Mouse (Mus musculus) telencephalon, adult 2 months (tissue): ENCODE measurements at regions not wholly inside any gene's neighbourhood (a gene's known extent, or its start where the extent isn't known, plus 50 kb on each side); places are given as distances from the start of the nearest gene placed in this dataset.

Experiments
- DNase-seq: peaks from one replicate; pipeline ENCODE4 v3.0.0-alpha.2; 2011; ENCODE audit warnings: low read depth, low spot score

- DNase-seq, result peak; percentile 16
Measured at GRCm38 (mm10) chr13:83023972-83024371, 479.9 kb upstream of the Mef2c start.

GRCm38 (mm10) chr13:83035962-83036361 is 467.9 kb upstream of the Mef2c start:
- no peak for DNase-seq

- DNase-seq, result no peak
Measured at GRCm38 (mm10) chr13:83041506-83041905, 462.3 kb upstream of the Mef2c start.

GRCm38 (mm10) chr13:83045516-83045915 is 458.3 kb upstream of the Mef2c start:
- DNase-seq, result no peak

- DNase-seq, result no peak
Measured at GRCm38 (mm10) chr13:83045970-83046369, 457.9 kb upstream of the Mef2c start.

GRCm38 (mm10) chr13:83046571-83047123 is 457.2 kb upstream of the Mef2c start:
- DNase-seq, result no peak

GRCm38 (mm10) chr13:83055865-83056264 is 448.0 kb upstream of the Mef2c start:
- no peak for DNase-seq

GRCm38 (mm10) chr13:83056415-83056814 is 447.4 kb upstream of the Mef2c start:
- DNase-seq, result no peak

- DNase-seq, result no peak
Measured at GRCm38 (mm10) chr13:83064727-83065126, 439.1 kb upstream of the Mef2c start.

GRCm38 (mm10) chr13:83065201-83065600 is 438.6 kb upstream of the Mef2c start:
- peak; percentile 59 for DNase-seq

GRCm38 (mm10) chr13:83066115-83066753 is 437.6 kb upstream of the Mef2c start:
- no peak for DNase-seq

- no peak for DNase-seq
Measured at GRCm38 (mm10) chr13:83067496-83067895, 436.3 kb upstream of the Mef2c start.

- no peak for DNase-seq
Measured at GRCm38 (mm10) chr13:83068588-83068987, 435.2 kb upstream of the Mef2c start.

GRCm38 (mm10) chr13:83069293-83069692 is 434.5 kb upstream of the Mef2c start:
- no peak for DNase-seq

- no peak for DNase-seq
Measured at GRCm38 (mm10) chr13:83072073-83072472, 431.8 kb upstream of the Mef2c start.

- DNase-seq, result no peak
Measured at GRCm38 (mm10) chr13:83074219-83074965, 429.4 kb upstream of the Mef2c start.

GRCm38 (mm10) chr13:83075320-83075877 is 428.4 kb upstream of the Mef2c start:
- no peak for DNase-seq

- no peak for DNase-seq
Measured at GRCm38 (mm10) chr13:83076611-83077010, 427.2 kb upstream of the Mef2c start.

- DNase-seq, result peak; percentile 74
Measured at GRCm38 (mm10) chr13:83077085-83077484, 426.7 kb upstream of the Mef2c start.

GRCm38 (mm10) chr13:83079291-83079690 is 424.5 kb upstream of the Mef2c start:
- no peak for DNase-seq

GRCm38 (mm10) chr13:83084948-83085347 is 418.9 kb upstream of the Mef2c start:
- no peak for DNase-seq

GRCm38 (mm10) chr13:83099908-83100307 is 403.9 kb upstream of the Mef2c start:
- peak; percentile 53 for DNase-seq

GRCm38 (mm10) chr13:83110610-83111009 is 393.2 kb upstream of the Mef2c start:
- DNase-seq, result peak; percentile 46
